Comparison of ENCODE assay signal across 23 mouse cellular contexts in genomic region chrX:109196468-109196867, GRCm38 (mm10). TPM values are rescaled to one million over a fixed set of nuclear protein-coding genes. Genes with fewer than 3 reads are reported as not detected.
DNase-seq lines count a peak whose midpoint lies in the region; ATAC-seq lines count a peak whose summit lies in the region.
"Had no signal": no experiment of that assay in that cellular context is flagged by ENCODE, and none has a peak within 500 bp of the region (broad histone marks: within the 10 kb centered on the region; RNA-seq: fewer than 3 reads in every experiment).

TSS of gene Gm6377 (plus strand) at chrX:109196756.

- ATAC-seq in common myeloid progenitor, adult 5-6 weeks (replicated peaks; ENCODE audit: low read depth, poor library complexity, severe bottlenecking): peak; percentile 82
- ATAC-seq in monocyte, adult 5-6 weeks (replicated peaks; ENCODE audit: insufficient number of reproducible peaks, low FRiP score, low TSS enrichment, poor library complexity, severe bottlenecking): peak; percentile 94
- no peak for ATAC-seq in midbrain, embryonic 16.5 days

- DNase-seq in kidney, adult 9 months: peak; percentile 1
- DNase-seq in kidney, adult 11 months: no peak
- DNase-seq in B cell, adult 2 months: peak; percentile 28 to 44
- DNase-seq in frontal cortex, postnatal 25 days (ENCODE audit: low spot score in 2 of 2): no peak
- DNase-seq: adrenal gland, postnatal 25 days; cerebellum, adult 11-12 months; cerebellum, postnatal 25 days; gastrocnemius, postnatal 10 days; heart, adult 2 months; kidney, adult 8-10 months; kidney, postnatal 4 days; liver, embryonic 13.5 days; lung, embryonic 14.5 days; spleen, adult 18-20 months; thymus, postnatal 14 days had no signal

- no peak within 1 kb of the TSS for H3K4me3 ChIP-seq in midbrain, embryonic 16.5 days (ENCODE audit: low read depth, low read length)
- H3K4me3 ChIP-seq: heart, adult 2 months; liver, embryonic 13.5 days; neural tube, embryonic 12.5 days had no signal

- no peak within 1 kb of the TSS for H3K9ac ChIP-seq in midbrain, embryonic 16.5 days (ENCODE audit: low read depth, low read length)
- H3K9ac ChIP-seq: liver, embryonic 13.5 days; lung, embryonic 14.5 days; neural tube, embryonic 12.5 days had no signal

- WGBS in midbrain, embryonic 16.5 days: 81% methylated on average over 4 of the region's 4 CpGs

- no peaks in the 10 kb centered on the region for H3K9me3 ChIP-seq in midbrain, embryonic 16.5 days (replicated peaks; ENCODE audit: control insufficient read depth, low read length, poor library complexity, severe bottlenecking)
- H3K9me3 ChIP-seq: liver, embryonic 13.5 days; neural tube, embryonic 12.5 days had no signal

- H3K4me2 ChIP-seq in midbrain, embryonic 16.5 days (ENCODE audit: low read length): no peak within 1 kb of the TSS
- H3K4me2 ChIP-seq: liver, embryonic 13.5 days; lung, embryonic 14.5 days; neural tube, embryonic 12.5 days had no signal

- no peak within 1 kb of the TSS for H3K27ac ChIP-seq in midbrain, embryonic 16.5 days (ENCODE audit: low read length)
- H3K27ac ChIP-seq: heart, adult 2 months; liver, embryonic 13.5 days; neural tube, embryonic 12.5 days; stomach, postnatal 0 days had no signal

- no peaks in the 10 kb centered on the region for H3K36me3 ChIP-seq in midbrain, embryonic 16.5 days (ENCODE audit: control insufficient read depth, insufficient read depth, low read length)
- H3K36me3 ChIP-seq: liver, embryonic 13.5 days; neural tube, embryonic 12.5 days had no signal

- H3K4me1 ChIP-seq in midbrain, embryonic 16.5 days (ENCODE audit: control insufficient read depth, insufficient read depth, low read length): no peaks in the 10 kb centered on the region
- H3K4me1 ChIP-seq: liver, embryonic 13.5 days; neural tube, embryonic 12.5 days had no signal

- no peaks in the 10 kb centered on the region for H3K27me3 ChIP-seq in midbrain, embryonic 16.5 days (ENCODE audit: control insufficient read depth, insufficient read depth, low read depth, low read length)
- H3K27me3 ChIP-seq: liver, embryonic 13.5 days; neural tube, embryonic 12.5 days had no signal

RNA-seq across cellular contexts. Expression of gene Gm6377, which starts in this region (rescaled TPM):
- 0.27 TPM in 1 of 2 replicates, not detected in the other for total RNA-seq in common myeloid progenitor, adult 5-6 weeks (2017)
- total RNA-seq in monocyte, adult 5-6 weeks (2017): 139 to 170 TPM (median 165 TPM) in 3 replicates
- polyA plus RNA-seq in midbrain, embryonic 16.5 days (2015; fragmentation: Nextera tagmentation; extraction: Ambion mirVana): 0.09 TPM in 1 of 2 replicates, not detected in the other
- total RNA-seq: layer of hippocampus, postnatal 14 days had no signal
- polyA plus RNA-seq: hindbrain, embryonic 11.5 days; limb, embryonic 11.5 days; neural tube, embryonic 12.5 days had no signal

Comparison
In these comparisons a context has a peak if more than half of its experiments do, and no peak if none do; other contexts are left out.
1. RNA of gene Gm6377 (total RNA-seq): 139 to 170 TPM in monocyte, adult 5-6 weeks; 0.27 TPM in common myeloid progenitor, adult 5-6 weeks; every median in the first group is over 100 times any median in the second.
2. DNase-seq: peak in kidney, adult 9 months (single experiment) and B cell, adult 2 months (2 of 2); none in kidney, adult 11 months (single experiment) and frontal cortex, postnatal 25 days (0 of 2).
3. Peak in ATAC-seq in common myeloid progenitor, adult 5-6 weeks; RNA of the gene not detected or under 1 TPM.